Mouse (Mus musculus) mesoderm, embryonic 11.5 days (tissue): ENCODE measurements around the gene Arid5a.

Experiments
- DNase-seq: peaks from one replicate; pipeline ENCODE4 v3.0.0-alpha.2; 2012; ENCODE audit warnings: low read depth, low spot score

Gene Arid5a

GRCm38 (mm10) chr1:36325900-36326321 lies 18.4 kb downstream of the Arid5a start:
- DNase-seq, result no peak

- no peak for DNase-seq
Observed at GRCm38 (mm10) chr1:36326815-36327214, 19.3 kb downstream of the Arid5a start.

GRCm38 (mm10) chr1:36331743-36332142 lies 24.2 kb downstream of the Arid5a start:
- DNase-seq, result no peak

GRCm38 (mm10) chr1:36332955-36333887 lies 25.7 kb downstream of the Arid5a start:
- DNase-seq, result no peak

- no peak for DNase-seq
Observed at GRCm38 (mm10) chr1:36342547-36342946, 35.0 kb downstream of the Arid5a start.

- DNase-seq, result no peak
Observed at GRCm38 (mm10) chr1:36352351-36352750, 44.8 kb downstream of the Arid5a start.

GRCm38 (mm10) chr1:36356955-36357695 lies 49.6 kb downstream of the Arid5a start:
- no peak for DNase-seq

GRCm38 (mm10) chr1:36367698-36368097 lies 60.2 kb downstream of the Arid5a start:
- DNase-seq, result no peak

GRCm38 (mm10) chr1:36368112-36368968 lies 60.8 kb downstream of the Arid5a start:
- peak; percentile 29 for DNase-seq

GRCm38 (mm10) chr1:36368969-36369645 lies 61.6 kb downstream of the Arid5a start, which contains the start of gene Kansl3:
TSS of gene Kansl3 (minus strand) at chr1:36369181.
- peak; percentile 95 for DNase-seq

GRCm38 (mm10) chr1:36370918-36371317 lies 63.4 kb downstream of the Arid5a start:
- DNase-seq, result no peak

- DNase-seq, result no peak
Observed at GRCm38 (mm10) chr1:36371934-36372845, 64.7 kb downstream of the Arid5a start, which contains the start of gene Fer1l5. TSS of gene Fer1l5 (plus strand) at chr1:36372291.
